Comparison of ENCODE assay signal across 8 mouse cellular contexts in genomic region chr6:38252766-38253735, GRCm38 (mm10). TPM values are rescaled to one million over a fixed set of nuclear protein-coding genes. Genes with fewer than 3 reads are reported as not detected.
DNase-seq lines count a peak whose midpoint lies in the region; ATAC-seq and TF ChIP-seq lines count a peak whose summit lies in the region.

No protein-coding gene starts in this region.

- H3K27ac ChIP-seq in kidney, adult 2 months (ENCODE audit: insufficient read depth, low read depth, low read length), result no peak overlapping the region
- no peak overlapping the region for H3K27ac ChIP-seq in liver, embryonic 13.5 days
- H3K27ac ChIP-seq in stomach, embryonic 16.5 days (ENCODE audit: low read length), result peak overlapping the region; percentile 47

- no peak for DNase-seq in kidney, adult 2 months
- no peak for DNase-seq in kidney, adult 9 months
- DNase-seq in Patski (ENCODE audit: low read depth, low spot score), result no peak
- DNase-seq in forelimb bud, embryonic 11.5 days (ENCODE audit: low read depth, low spot score), result peak; percentile 35
- no peak for DNase-seq in liver, embryonic 13.5 days
- no peak for DNase-seq in c-Kit-positive CD71-positive TER-119-positive erythroid progenitor cells, embryonic 14.5 days (ENCODE audit: low spot score)
- no peak for DNase-seq in right cerebral cortex, postnatal 14 days

- H3K27me3 ChIP-seq in kidney, adult 2 months (replicated peaks; ENCODE audit: control insufficient read depth, insufficient read depth, low read length), result no peaks in the 10 kb centered on the region
- no peaks in the 10 kb centered on the region for H3K27me3 ChIP-seq in Patski
- peaks cover 45% of the 10 kb centered on the region for H3K27me3 ChIP-seq in liver, embryonic 13.5 days
- no peaks in the 10 kb centered on the region for H3K27me3 ChIP-seq in stomach, embryonic 16.5 days (ENCODE audit: control insufficient read depth, insufficient read depth, low read length)

- CTCF ChIA-PET in Patski (lab: Charles Lee), result no interaction called here

- POLR2A ChIA-PET in Patski (lab: Charles Lee), result interaction anchor here (1.1 kb wide), 1 partner anchor 46 kb away, joined by 3 read pairs; the partner anchor contains the start of gene Zc3hav1l

- H3K4me1 ChIP-seq in kidney, adult 2 months (ENCODE audit: control insufficient read depth, insufficient read depth, low read length), result peaks cover 25% of the 10 kb centered on the region; the same call in 1 of the 2 replicates
- H3K4me1 ChIP-seq in liver, embryonic 13.5 days (replicated peaks), result peaks cover 17% of the 10 kb centered on the region
- H3K4me1 ChIP-seq in stomach, embryonic 16.5 days (ENCODE audit: control insufficient read depth, insufficient read depth, low read length), result peaks cover 15% of the 10 kb centered on the region

- H3K36me3 ChIP-seq in kidney, adult 2 months (ENCODE audit: control insufficient read depth, insufficient read depth, low read length), result no peaks in the 10 kb centered on the region
- H3K36me3 ChIP-seq in liver, embryonic 13.5 days, result no peaks in the 10 kb centered on the region
- H3K36me3 ChIP-seq in stomach, embryonic 16.5 days (ENCODE audit: control insufficient read depth, insufficient read depth, low read length), result no peaks in the 10 kb centered on the region

- WGBS in kidney, adult 2 months, result 10% methylated on average over 19 of the region's 19 CpGs
- WGBS in liver, embryonic 13.5 days (ENCODE audit: insufficient replicate concordance), result 21% methylated on average over 19 of the region's 19 CpGs
- WGBS in stomach, embryonic 16.5 days, result 8% methylated on average over 19 of the region's 19 CpGs

- TF ChIP-seq CTCF in kidney, adult 2 months (conservative IDR thresholded peaks at IDR 0.05; ENCODE audit: insufficient read depth, insufficient read length, low read depth, low read length), result no peak
- TF ChIP-seq CTCF in Patski (IDR thresholded peaks at IDR 0.05), result no peak

- in situ Hi-C loops in Patski (cut with MboI; ENCODE audit: low pct_unique_long_range_greater_than_20kb), result no loop called here

- ATAC-seq in Patski, result peak; percentile 14
- no peak for ATAC-seq in liver, embryonic 13.5 days (ENCODE audit: low read depth)
- no peak for ATAC-seq in stomach, embryonic 16.5 days (ENCODE audit: insufficient read depth, low FRiP score)

- H3K4me2 ChIP-seq in liver, embryonic 13.5 days, result peak overlapping the region; percentile 94
- peak overlapping the region; percentile 87 for H3K4me2 ChIP-seq in stomach, embryonic 16.5 days (ENCODE audit: low read depth, low read length)

- H3K4me3 ChIP-seq in kidney, adult 2 months (ENCODE audit: insufficient read depth, low read depth, low read length), result peak overlapping the region; percentile 60
- H3K4me3 ChIP-seq in liver, embryonic 13.5 days (replicated peaks), result peak overlapping the region; percentile 68
- peak overlapping the region; percentile 74 for H3K4me3 ChIP-seq in stomach, embryonic 16.5 days (replicated peaks; ENCODE audit: low read length)

- peak overlapping the region; percentile 74 for H3K9ac ChIP-seq in liver, embryonic 13.5 days
- peak overlapping the region; percentile 90 for H3K9ac ChIP-seq in stomach, embryonic 16.5 days (ENCODE audit: low read length)

- H3K9me3 ChIP-seq in liver, embryonic 13.5 days (replicated peaks), result no peaks in the 10 kb centered on the region
- no peaks in the 10 kb centered on the region for H3K9me3 ChIP-seq in stomach, embryonic 16.5 days (replicated peaks; ENCODE audit: control insufficient read depth, low read length)

- TF ChIP-seq POLR2A in kidney, adult 2 months (IDR thresholded peaks at IDR 0.05; ENCODE audit: low read depth, low read length), result no peak

RNA-seq across cellular contexts. Expression of gene D630045J12Rik, which starts 0.8 kb away (rescaled TPM):
- polyA plus RNA-seq in kidney, adult 2 months (2012; rRNA removed), result 31.1 and 37.5 TPM in 2 replicates
- polyA plus RNA-seq in Patski (2021), result 6.5 TPM
- 0.28 and 0.31 TPM in 2 replicates for polyA plus RNA-seq in liver, embryonic 13.5 days (2015; fragmentation: Nextera tagmentation; extraction: Ambion mirVana)
- 2.3 and 2.4 TPM in 2 replicates for polyA plus RNA-seq in stomach, embryonic 16.5 days (2015; fragmentation: Nextera tagmentation; extraction: Ambion mirVana)

RNA-seq across cellular contexts. Expression of gene Zc3hav1l, which starts 46.0 kb away (rescaled TPM):
- polyA plus RNA-seq in kidney, adult 2 months (2012; rRNA removed), result 1.6 and 1.9 TPM in 2 replicates
- 4.0 TPM for polyA plus RNA-seq in Patski (2021)
- polyA plus RNA-seq in liver, embryonic 13.5 days (2015; fragmentation: Nextera tagmentation; extraction: Ambion mirVana), result 1.6 and 2.1 TPM in 2 replicates
- polyA plus RNA-seq in stomach, embryonic 16.5 days (2015; fragmentation: Nextera tagmentation; extraction: Ambion mirVana), result 6.9 and 7.0 TPM in 2 replicates
